Mouse (Mus musculus): Measurements from ENCODE around the gene Cd1d1.
A peak's percentile ranks its signal among the peaks of the same experiment; 100 is the strongest.
"Not testable (repeated sequence)": the region's sequence is repeated elsewhere in the genome, so short reads cannot be mapped to it uniquely, and the experiment has no call there.

Gene Cd1d1

GRCm38 (mm10) chr3:86999415-86999740 is at the start of gene Cd1d1:
Gene Cd1d1, minus strand, starts transcription at chr3:86999441.
- DNase-seq (ENCODE audit: low read depth) = no peak

GRCm38 (mm10) chr3:87047801-87048200 is 48.6 kb upstream of the Cd1d1 start:
- no peak for DNase-seq (ENCODE audit: low read depth)

- no peak for DNase-seq (ENCODE audit: low read depth)
Observed at GRCm38 (mm10) chr3:87041733-87042132, 42.5 kb upstream of the Cd1d1 start.

- DNase-seq (ENCODE audit: low read depth) = no peak
Observed at GRCm38 (mm10) chr3:87038500-87038899, 39.3 kb upstream of the Cd1d1 start.

GRCm38 (mm10) chr3:87034061-87034460 is 34.8 kb upstream of the Cd1d1 start:
- DNase-seq (ENCODE audit: low read depth) = no peak

GRCm38 (mm10) chr3:87033357-87033756 is 34.1 kb upstream of the Cd1d1 start:
- DNase-seq (ENCODE audit: low read depth) = peak; percentile 65

GRCm38 (mm10) chr3:87030855-87031254 is 31.6 kb upstream of the Cd1d1 start:
- DNase-seq (ENCODE audit: low read depth) = peak; percentile 66

GRCm38 (mm10) chr3:87017707-87018106 is 18.5 kb upstream of the Cd1d1 start:
- no peak for DNase-seq (ENCODE audit: low read depth)

- DNase-seq (ENCODE audit: low read depth) = no peak
Observed at GRCm38 (mm10) chr3:87017001-87017400, 17.8 kb upstream of the Cd1d1 start.

GRCm38 (mm10) chr3:87015931-87016330 is 16.7 kb upstream of the Cd1d1 start:
- DNase-seq (ENCODE audit: low read depth) = no peak

GRCm38 (mm10) chr3:87012406-87012805 is 13.2 kb upstream of the Cd1d1 start:
- DNase-seq (ENCODE audit: low read depth) = not testable (repeated sequence)

GRCm38 (mm10) chr3:87008281-87008680 is 9.0 kb upstream of the Cd1d1 start:
- not testable (repeated sequence) for DNase-seq (ENCODE audit: low read depth)

GRCm38 (mm10) chr3:87000676-87001075 is 1.4 kb upstream of the Cd1d1 start:
- DNase-seq (ENCODE audit: low read depth) = no peak

GRCm38 (mm10) chr3:87000051-87000450 is 810 bp upstream of the Cd1d1 start:
- no peak for DNase-seq (ENCODE audit: low read depth)

- peak; percentile 83 for DNase-seq (ENCODE audit: low read depth)
Observed at GRCm38 (mm10) chr3:86998433-86999414, 517 bp downstream of the Cd1d1 start.

GRCm38 (mm10) chr3:86996111-86996510 is 3.1 kb downstream of the Cd1d1 start:
- no peak for DNase-seq (ENCODE audit: low read depth)

GRCm38 (mm10) chr3:86995381-86995780 is 3.9 kb downstream of the Cd1d1 start:
- no peak for DNase-seq (ENCODE audit: low read depth)

GRCm38 (mm10) chr3:86986969-86987368 is 12.3 kb downstream of the Cd1d1 start:
- peak; percentile 28 for DNase-seq (ENCODE audit: low read depth)

- DNase-seq (ENCODE audit: low read depth) = no peak
Observed at GRCm38 (mm10) chr3:86986490-86986889, 12.8 kb downstream of the Cd1d1 start.

- no peak for DNase-seq (ENCODE audit: low read depth)
Observed at GRCm38 (mm10) chr3:86983382-86983781, 15.9 kb downstream of the Cd1d1 start.

- peak; percentile 75 for DNase-seq (ENCODE audit: low read depth)
Observed at GRCm38 (mm10) chr3:86976546-86976945, 22.7 kb downstream of the Cd1d1 start.

- no peak for DNase-seq (ENCODE audit: low read depth)
Observed at GRCm38 (mm10) chr3:86975150-86975549, 24.1 kb downstream of the Cd1d1 start.

- no peak for DNase-seq (ENCODE audit: low read depth)
Observed at GRCm38 (mm10) chr3:86962665-86963435, 36.4 kb downstream of the Cd1d1 start.

All from 416B (cell line).